Mouse (Mus musculus) hindbrain, embryonic 11.5 days (tissue): Measurements from ENCODE around the gene Emc7. TPM values are rescaled to one million over a fixed set of nuclear protein-coding genes. Genes with fewer than 3 reads are reported as not detected.

Source experiments
- ATAC-seq: fragments of 200-750 bp; cut with Nextera tagmentation; 2 replicates; pipeline ENCODE4 v1.8.0; 2017; ENCODE audit warnings: mild to moderate bottlenecking, moderate TSS enrichment, moderate library complexity; ENCODE audit not compliant: low FRiP score
- DNase-seq: peaks from one replicate; pipeline ENCODE4 v3.0.0-alpha.2; 2015; ENCODE audit warnings: low spot score
- H3K27ac ChIP-seq: fragments of 300-500 bp; sonication (generic); 2 replicates; pipeline ENCODE4 v1.5.1; 2014; ENCODE audit warnings: mild to moderate bottlenecking, low read depth, low read length
- H3K27me3 ChIP-seq: fragments of 300-500 bp; sonication (generic); 2 replicates; pipeline ENCODE4 v1.6.1; 2014; ENCODE audit warnings: mild to moderate bottlenecking, low read length, moderate library complexity, mixed read lengths; ENCODE audit not compliant: control insufficient read depth, insufficient read depth
- H3K36me3 ChIP-seq: fragments of 300-500 bp; sonication (generic); 2 replicates; pipeline ENCODE4 v1.6.1; 2014; ENCODE audit warnings: mild to moderate bottlenecking, low read length, moderate library complexity, mixed read lengths; ENCODE audit not compliant: control insufficient read depth, insufficient read depth
- H3K4me1 ChIP-seq: fragments of 300-500 bp; sonication (generic); replicated peaks from 2 replicates; pipeline ENCODE4 v1.6.1; 2014; ENCODE audit warnings: low read length, mixed read lengths; ENCODE audit not compliant: control insufficient read depth, insufficient read depth
- H3K4me2 ChIP-seq: fragments of 300-500 bp; sonication (generic); replicated peaks from 2 replicates; pipeline ENCODE4 v1.6.1; 2014; ENCODE audit warnings: mild to moderate bottlenecking, low read depth, low read length
- H3K4me3 ChIP-seq: fragments of 300-500 bp; sonication (generic); 2 replicates; pipeline ENCODE4 v1.5.1; 2014; ENCODE audit warnings: low read depth, low read length
- H3K9ac ChIP-seq: fragments of 300-500 bp; sonication (generic); 2 replicates; pipeline ENCODE4 v1.6.1; 2014; ENCODE audit warnings: low read depth, low read length
- H3K9me3 ChIP-seq: fragments of 300-500 bp; sonication (generic); 2 replicates; pipeline ENCODE4 v1.6.1; 2016; ENCODE audit warnings: low read length; ENCODE audit not compliant: control insufficient read depth
- WGBS: fragments of 180-500 bp; shearing (Covaris S2); extraction: QIAGEN DNeasy Blood & Tissue Kit; methylation state at CpG from one replicate; pipeline ENCODE4 v1.1.7; 2014; 5-methylcytosine and 5-hydroxymethylcytosine counted together
- polyA plus RNA-seq: library from polyadenylated mRNA; unstranded; fragments of >200 nt; fragmentation: Nextera tagmentation; extraction: Ambion mirVana; gene quantifications from 2 replicates; pipeline ENCODE4 v1.2.1, GENCODE M21; 2014

Gene Emc7
- polyA plus RNA-seq, 1 experiment from 2014 or later, result 13.0 TPM

DNA sequence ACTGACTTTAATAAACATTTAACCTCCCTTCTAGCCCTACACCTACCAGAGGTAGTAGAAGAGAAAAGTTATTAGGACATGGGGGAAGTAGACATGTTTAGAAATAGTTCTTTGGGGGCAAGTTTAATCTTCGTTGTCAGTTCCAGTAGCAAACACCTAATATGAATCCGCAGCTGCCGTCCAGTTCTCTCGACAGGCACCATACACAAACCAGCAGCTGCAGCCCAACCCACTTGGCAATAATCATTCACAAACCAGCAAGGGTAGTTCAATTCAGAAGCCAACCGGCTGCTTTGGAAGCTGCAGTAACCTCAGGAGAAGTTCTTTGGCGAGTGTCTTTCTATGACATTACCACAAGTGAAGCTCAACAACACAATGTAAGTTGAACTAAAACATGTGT lies 49.2 kb downstream of the Emc7 start:
- no peak overlapping the region for H3K4me2 ChIP-seq
- no peak overlapping the region for H3K9ac ChIP-seq
- no peaks in the 10 kb centered on the region for H3K36me3 ChIP-seq
- no peaks in the 10 kb centered on the region for H3K9me3 ChIP-seq
- no peaks in the 10 kb centered on the region for H3K27me3 ChIP-seq
- H3K4me1 ChIP-seq, result no peaks in the 10 kb centered on the region
- no peak for DNase-seq
- no peak overlapping the region for H3K4me3 ChIP-seq
- WGBS, result 93% methylated on average over 6 of the region's 6 CpGs
- no peak overlapping the region for H3K27ac ChIP-seq
- no peak for ATAC-seq

DNA sequence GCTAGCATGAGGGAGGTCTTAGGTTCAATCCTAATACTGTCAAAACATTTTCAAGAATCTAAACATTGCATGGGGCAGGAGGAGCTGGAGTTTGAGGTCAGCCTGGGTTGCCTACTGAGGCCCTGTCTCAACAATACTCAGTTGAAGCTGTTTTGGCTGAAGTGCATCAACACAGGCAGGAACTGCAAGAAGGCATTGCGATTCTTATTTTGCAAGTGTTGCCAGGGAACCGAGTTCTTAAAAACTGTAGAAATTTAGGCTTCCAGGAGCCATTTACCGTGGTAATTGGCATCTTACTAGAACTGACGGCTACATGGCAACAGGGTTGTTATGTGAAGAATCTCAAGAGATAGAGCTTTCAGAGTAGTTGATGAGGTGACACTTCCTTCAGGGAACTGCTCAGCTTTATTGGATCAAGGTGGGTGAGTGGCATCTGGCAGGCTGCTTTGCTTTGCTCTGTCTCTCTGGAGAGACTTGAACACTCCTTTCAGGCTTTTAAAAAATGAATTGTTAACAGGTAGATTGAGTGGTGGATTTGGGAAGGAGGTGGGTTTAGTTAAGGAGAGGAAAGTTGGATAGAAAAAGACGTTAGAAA lies 52.1 kb downstream of the Emc7 start:
- Histone ChIP-seq H3K36me3 (no peaks in the 10 kb centered on the region), H3K27me3 (no peaks in the 10 kb centered on the region), H3K4me3 (no peak overlapping the region), H3K9ac (no peak overlapping the region), H3K4me1 (no peaks in the 10 kb centered on the region), H3K27ac (no peak overlapping the region), H3K4me2 (no peak overlapping the region), H3K9me3 (no peaks in the 10 kb centered on the region)
- 86% methylated on average over 5 of the region's 5 CpGs for WGBS
- no peak for DNase-seq
- no peak for ATAC-seq

DNA sequence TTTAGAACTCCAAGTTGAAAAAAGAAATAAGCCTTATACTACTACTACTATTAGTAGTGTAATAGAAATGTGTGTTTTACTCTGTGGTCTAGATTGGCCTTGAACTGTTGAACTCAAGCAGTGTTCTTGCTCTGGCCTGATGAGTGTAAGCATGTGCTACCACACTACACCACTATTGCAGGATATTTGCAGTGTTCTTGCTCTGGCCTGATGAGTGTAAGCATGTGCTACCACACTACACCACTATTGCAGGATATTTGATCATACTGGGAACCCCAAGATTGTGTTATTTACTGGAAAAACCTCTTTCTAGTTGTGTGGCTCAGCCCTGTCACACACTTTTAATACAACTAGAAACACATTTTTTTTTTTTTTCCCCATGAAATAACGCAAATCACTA lies 52.6 kb downstream of the Emc7 start:
- no peaks in the 10 kb centered on the region for H3K27me3 ChIP-seq
- no peaks in the 10 kb centered on the region for H3K9me3 ChIP-seq
- no peak overlapping the region for H3K27ac ChIP-seq
- no peak overlapping the region for H3K4me3 ChIP-seq
- no peak overlapping the region for H3K4me2 ChIP-seq
- no peaks in the 10 kb centered on the region for H3K4me1 ChIP-seq
- no peaks in the 10 kb centered on the region for H3K36me3 ChIP-seq
- DNase-seq (no peak), ATAC-seq (no peak)
- WGBS, result 95% methylated on average over 1 of the region's 1 CpGs
- no peak overlapping the region for H3K9ac ChIP-seq

DNA sequence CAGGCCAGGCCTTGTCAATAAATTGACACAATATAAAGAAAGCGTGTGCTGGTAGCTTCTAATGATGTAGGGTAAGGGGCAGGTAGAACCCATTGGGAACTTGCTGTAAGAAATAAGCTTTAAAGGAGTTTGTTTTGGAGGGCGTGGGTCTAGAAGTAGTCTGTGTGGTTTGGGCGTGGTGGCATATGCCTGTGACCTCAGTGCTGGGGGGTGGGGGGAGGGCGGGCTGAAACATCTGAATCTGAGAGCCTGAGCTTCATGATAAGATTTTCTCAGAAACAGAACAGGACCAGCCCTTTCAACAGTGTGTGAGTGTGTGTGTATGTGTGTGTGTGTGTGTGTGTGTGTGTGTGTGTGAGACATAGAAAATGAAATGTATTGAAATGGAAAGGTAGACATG lies 55.3 kb downstream of the Emc7 start:
- Histone ChIP-seq H3K9ac (no peak overlapping the region), H3K4me1 (no peaks in the 10 kb centered on the region), H3K27me3 (no peaks in the 10 kb centered on the region), H3K9me3 (no peaks in the 10 kb centered on the region), H3K4me2 (no peak overlapping the region), H3K4me3 (no peak overlapping the region), H3K27ac (no peak overlapping the region), H3K36me3 (no peaks in the 10 kb centered on the region)
- no peak for DNase-seq
- ATAC-seq, result no peak
- 80% methylated on average over 4 of the region's 4 CpGs for WGBS

DNA sequence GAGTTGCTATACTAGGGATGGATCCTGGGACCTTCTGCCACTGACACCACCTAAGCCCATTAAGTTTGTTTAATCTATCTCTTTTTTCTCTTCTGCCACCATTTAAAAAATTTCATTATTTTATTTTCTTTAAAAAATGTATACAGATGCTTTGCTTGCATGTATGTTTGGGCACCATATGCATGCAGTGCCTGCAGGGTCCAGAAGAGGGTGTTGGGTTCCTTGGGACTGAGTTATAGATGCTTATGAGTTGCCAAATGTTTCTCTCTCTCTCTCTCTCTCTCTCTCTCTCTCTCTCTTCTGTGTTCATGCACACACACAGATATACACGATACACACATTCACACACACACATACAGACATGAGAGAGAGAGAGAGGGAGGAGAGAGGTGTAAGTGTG lies 58.2 kb downstream of the Emc7 start:
- whole genome bisulfite sequencing, result 90% methylated on average over 1 of the region's 1 CpGs
- no peak overlapping the region for H3K4me3 ChIP-seq
- no peaks in the 10 kb centered on the region for H3K4me1 ChIP-seq
- no peaks in the 10 kb centered on the region for H3K9me3 ChIP-seq
- H3K9ac ChIP-seq, result no peak overlapping the region
- H3K27me3 ChIP-seq, result no peaks in the 10 kb centered on the region
- no peak overlapping the region for H3K27ac ChIP-seq
- no peak overlapping the region for H3K4me2 ChIP-seq
- H3K36me3 ChIP-seq, result no peaks in the 10 kb centered on the region
- ATAC-seq (no peak), DNase-seq (no peak)

DNA sequence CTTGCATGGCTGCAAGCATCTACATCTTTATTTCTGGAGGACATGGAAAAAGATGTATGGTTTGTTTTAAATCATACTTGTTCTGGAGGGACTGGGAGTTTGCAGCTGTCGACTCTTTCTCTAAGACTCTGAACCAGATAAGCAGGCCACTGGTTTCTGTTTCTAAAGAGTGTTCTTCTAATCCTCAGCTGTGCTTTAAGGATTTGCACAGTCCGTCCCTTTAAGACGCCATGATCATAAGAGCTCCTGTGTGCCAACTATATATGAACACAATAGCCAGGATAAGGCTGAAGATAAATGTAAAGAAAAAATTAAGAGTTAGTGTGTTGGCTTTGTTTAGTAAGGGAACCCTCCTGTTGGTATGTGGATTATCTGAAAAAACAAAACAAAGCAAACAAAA lies 61.9 kb downstream of the Emc7 start:
- H3K27ac ChIP-seq, result no peak overlapping the region
- no peaks in the 10 kb centered on the region for H3K9me3 ChIP-seq
- no peak overlapping the region for H3K4me2 ChIP-seq
- WGBS, result 96% methylated on average over 3 of the region's 3 CpGs
- no peak overlapping the region for H3K9ac ChIP-seq
- H3K27me3 ChIP-seq, result no peaks in the 10 kb centered on the region
- ATAC-seq, result no peak
- DNase-seq, result no peak
- no peaks in the 10 kb centered on the region for H3K36me3 ChIP-seq
- no peak overlapping the region for H3K4me3 ChIP-seq
- H3K4me1 ChIP-seq, result no peaks in the 10 kb centered on the region

DNA sequence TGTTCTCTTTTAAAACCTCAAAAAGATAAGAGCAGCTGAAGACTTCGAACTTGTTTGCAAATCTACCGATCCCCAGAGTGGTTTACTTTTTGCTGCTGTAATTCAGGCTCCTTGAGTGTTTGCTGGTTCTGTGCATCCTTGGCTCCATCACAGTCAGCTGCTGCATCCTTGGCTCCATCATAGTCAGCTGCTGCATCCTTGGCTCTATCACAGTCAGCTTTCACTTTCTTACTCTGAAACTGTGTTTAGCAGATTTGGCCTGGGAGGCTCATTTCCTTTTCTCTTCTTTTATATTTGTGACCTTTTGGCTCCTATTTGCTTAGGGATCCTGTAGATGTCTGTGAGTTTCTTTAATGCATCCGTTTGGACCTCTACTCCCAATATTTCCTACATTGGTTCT lies 62.4 kb downstream of the Emc7 start:
- ATAC-seq, result no peak
- DNase-seq, result no peak
- Histone ChIP-seq H3K36me3 (no peaks in the 10 kb centered on the region), H3K4me2 (no peak overlapping the region), H3K27me3 (no peaks in the 10 kb centered on the region), H3K4me1 (no peaks in the 10 kb centered on the region), H3K9me3 (no peaks in the 10 kb centered on the region), H3K4me3 (no peak overlapping the region), H3K27ac (no peak overlapping the region), H3K9ac (no peak overlapping the region)
- WGBS, result 93% methylated on average over 3 of the region's 3 CpGs

DNA sequence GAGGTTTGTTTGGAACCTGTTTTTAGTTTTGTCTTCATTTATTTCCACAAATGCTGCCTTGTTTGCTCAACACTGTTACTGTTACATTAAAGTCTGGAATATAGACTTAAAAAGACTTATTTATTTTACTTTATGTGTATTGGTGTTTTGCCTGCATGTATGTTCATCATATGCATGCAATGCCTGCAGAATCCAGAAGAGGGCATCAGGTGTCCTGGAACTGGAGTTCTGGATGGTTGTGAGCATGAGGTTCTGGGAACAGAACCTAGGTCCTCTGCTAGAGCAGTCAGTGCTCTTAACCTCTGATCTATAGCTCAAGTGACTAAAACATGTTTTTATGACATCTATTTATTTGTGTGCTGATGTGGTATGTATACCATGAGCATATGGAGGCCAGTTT lies 63.7 kb downstream of the Emc7 start:
- Histone ChIP-seq H3K9ac (no peak overlapping the region), H3K27me3 (no peaks in the 10 kb centered on the region), H3K4me2 (no peak overlapping the region), H3K4me1 (no peaks in the 10 kb centered on the region), H3K4me3 (no peak overlapping the region), H3K36me3 (no peaks in the 10 kb centered on the region), H3K9me3 (no peaks in the 10 kb centered on the region), H3K27ac (no peak overlapping the region)
- DNase-seq (no peak), ATAC-seq (no peak)

DNA sequence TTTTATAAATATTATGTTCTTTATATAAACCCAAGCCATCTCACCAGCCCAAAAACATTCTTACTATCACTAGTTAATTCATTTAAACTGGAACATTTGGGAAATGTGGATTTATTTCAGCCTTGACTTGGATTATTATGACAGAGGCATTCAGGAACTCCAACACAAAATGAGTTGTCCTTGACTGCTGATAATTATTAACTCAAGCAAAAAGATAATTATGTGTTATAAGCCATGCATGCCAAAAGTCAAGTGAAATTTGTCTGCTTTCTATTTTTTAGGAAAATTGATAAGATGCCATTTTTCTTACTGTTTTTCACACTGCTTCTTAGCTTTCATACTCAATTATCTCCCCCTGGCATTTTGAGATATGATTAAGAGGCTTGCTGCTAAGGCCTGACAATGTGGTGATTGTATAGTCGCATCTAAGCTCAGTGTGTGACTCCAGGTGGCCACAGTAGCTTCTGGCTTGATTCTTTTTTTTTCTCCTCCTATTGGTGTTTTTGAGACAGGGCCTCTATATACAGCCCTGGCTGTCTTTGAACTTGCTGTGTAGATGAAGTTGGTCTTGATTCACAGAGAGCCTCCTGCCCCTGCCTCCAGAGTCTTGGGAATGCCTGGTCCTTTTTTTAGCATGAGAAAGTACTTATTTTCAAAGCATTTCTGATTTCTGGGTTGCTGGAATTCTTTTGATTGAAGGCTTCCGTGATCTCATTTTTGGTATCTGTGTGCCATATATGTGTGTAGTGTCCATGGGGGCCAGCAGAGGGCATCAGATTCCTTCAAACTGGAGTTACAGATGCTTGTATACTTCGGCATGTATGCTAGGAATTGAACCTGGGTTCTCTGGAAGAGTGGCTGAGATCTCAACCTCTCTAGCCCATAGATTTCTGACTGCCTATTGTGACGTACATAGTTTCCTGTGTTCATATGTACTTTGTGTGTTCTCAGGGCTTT lies 66.0 kb downstream of the Emc7 start:
- no peaks in the 10 kb centered on the region for H3K4me1 ChIP-seq
- no peak overlapping the region for H3K4me2 ChIP-seq
- H3K36me3 ChIP-seq, result no peaks in the 10 kb centered on the region
- WGBS, result 91% methylated on average over 4 of the region's 4 CpGs
- no peak overlapping the region for H3K4me3 ChIP-seq
- DNase-seq, result no peak
- H3K27me3 ChIP-seq, result no peaks in the 10 kb centered on the region
- H3K9ac ChIP-seq, result no peak overlapping the region
- H3K27ac ChIP-seq, result no peak overlapping the region
- no peaks in the 10 kb centered on the region for H3K9me3 ChIP-seq
- ATAC-seq, result no peak
